Mouse (Mus musculus) cerebellum, adult 2 months (tissue): ENCODE data around the gene Olfr262.

Experiments used
- CTCF ChIP-seq: fragments of 200-500 bp; IDR thresholded peaks from 2 replicates; pipeline ENCODE4 v1.5.1; 2011; ENCODE audit warnings: low read depth, mild to moderate bottlenecking, control low read depth, low read length, moderate library complexity, borderline replicate concordance; ENCODE audit not compliant: insufficient read depth
- POLR2A ChIP-seq: fragments of 200-500 bp; IDR thresholded peaks from 2 replicates; pipeline ENCODE4 v1.6.1; 2011; ENCODE audit warnings: low read length, control low read depth, borderline replicate concordance; ENCODE audit not compliant: insufficient read depth

DNA sequence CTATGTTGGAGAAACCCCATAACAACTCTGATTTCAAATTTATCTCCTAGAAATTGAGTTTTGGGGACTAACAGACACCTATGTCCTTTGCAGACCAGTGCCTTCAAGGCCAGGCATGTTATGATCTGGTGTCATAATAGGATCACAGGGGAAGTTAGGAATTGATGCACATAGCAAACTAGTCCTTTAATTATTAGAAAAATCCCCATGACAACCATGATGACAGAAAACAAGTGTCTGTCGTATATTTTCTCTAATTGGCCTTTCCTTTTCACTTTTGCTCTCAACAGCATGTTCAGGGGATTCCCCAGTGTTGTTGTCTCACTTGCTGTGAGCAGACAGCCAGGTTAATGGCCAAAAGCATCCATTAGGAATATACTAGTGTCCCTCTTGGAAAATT lies 19.3 kb upstream of the Olfr262 start, which contains the start of gene Olfr235:
- TF ChIP-seq CTCF, result no peak
- no peak for TF ChIP-seq POLR2A
